ENCODE assay signal across 18 mouse cellular contexts in the genomic region with DNA sequence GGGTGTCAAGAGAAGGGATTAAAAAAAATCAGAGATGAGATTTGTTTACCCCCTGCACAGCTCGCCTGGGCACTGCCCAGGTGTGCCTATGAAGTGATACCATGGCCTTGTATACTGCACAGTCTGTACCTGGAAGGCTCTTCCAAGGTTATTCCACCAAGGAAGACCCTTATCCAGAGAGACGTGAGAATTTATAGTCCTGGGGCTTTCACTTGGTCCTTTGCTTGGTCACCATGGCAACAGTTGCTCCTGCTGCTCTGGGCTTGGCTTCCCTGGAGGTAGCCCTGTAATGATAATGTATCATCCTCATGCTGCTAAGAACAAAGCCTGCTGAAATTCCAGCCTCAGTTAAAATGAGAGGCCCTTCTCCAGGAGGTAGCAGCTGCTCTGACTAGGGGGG.
DNase-seq lines count a peak whose midpoint lies in the region; ATAC-seq lines count a peak whose summit lies in the region.
"Had no signal": no experiment of that assay in that cellular context is flagged by ENCODE, and none has a peak within 500 bp of the region (broad histone marks: within the 10 kb centered on the region; RNA-seq: fewer than 3 reads in every experiment).

No protein-coding gene starts in this region.

- H3K36me3 ChIP-seq in hindbrain, embryonic 16.5 days (ENCODE audit: control insufficient read depth, insufficient read depth, low read length): no peaks in the 10 kb centered on the region
- H3K36me3 ChIP-seq in neural tube, embryonic 11.5 days (ENCODE audit: control insufficient read depth, insufficient read depth, low read length): no peaks in the 10 kb centered on the region
- H3K36me3 ChIP-seq: embryonic facial prominence, embryonic 12.5 days; limb, embryonic 12.5 days had no signal

- H3K4me3 ChIP-seq in hindbrain, embryonic 16.5 days (ENCODE audit: low read length): no peak overlapping the region
- no peak overlapping the region for H3K4me3 ChIP-seq in neural tube, embryonic 11.5 days (ENCODE audit: low read depth, low read length)
- H3K4me3 ChIP-seq: embryonic facial prominence, embryonic 12.5 days; gastrocnemius, adult 2 months; limb, embryonic 12.5 days; myocyte had no signal

- no peaks in the 10 kb centered on the region for H3K9me3 ChIP-seq in hindbrain, embryonic 16.5 days (ENCODE audit: control insufficient read depth, low read length)
- no peaks in the 10 kb centered on the region for H3K9me3 ChIP-seq in neural tube, embryonic 11.5 days (ENCODE audit: control insufficient read depth, low read length)
- H3K9me3 ChIP-seq: embryonic facial prominence, embryonic 12.5 days had no signal

- H3K4me2 ChIP-seq in hindbrain, embryonic 16.5 days (ENCODE audit: low read length): no peak overlapping the region
- no peak overlapping the region for H3K4me2 ChIP-seq in neural tube, embryonic 11.5 days (ENCODE audit: low read depth)
- H3K4me2 ChIP-seq: embryonic facial prominence, embryonic 12.5 days; limb, embryonic 12.5 days had no signal

- peak; percentile 75 for ATAC-seq in hindbrain, embryonic 16.5 days
- ATAC-seq in neural tube, embryonic 11.5 days (ENCODE audit: insufficient read depth, low FRiP score, low TSS enrichment): peak; percentile 69
- ATAC-seq in megakaryocyte, adult 5-6 weeks (ENCODE audit: poor library complexity, severe bottlenecking): no peak

- 32% methylated on average over 2 of the region's 2 CpGs for WGBS in hindbrain, embryonic 16.5 days
- WGBS in neural tube, embryonic 11.5 days: 28% methylated on average over 2 of the region's 2 CpGs

- intact Hi-C loops in left cerebral cortex, postnatal 36 days (cut with DNase I): no loop called here

- peak; percentile 58 for DNase-seq in R1 (ENCODE audit: low read depth, low spot score)
- peak; percentile 51 for DNase-seq in embryo, embryonic 10 days (ENCODE audit: low spot score)
- DNase-seq in neural tube, embryonic 11.5 days (ENCODE audit: low spot score): peak; percentile 57
- DNase-seq in right cerebral cortex, postnatal 36 days (ENCODE audit: low spot score in 2 of 2): no peak
- DNase-seq in lung, postnatal 14 days: no peak
- DNase-seq in left cerebral cortex, postnatal 36 days (ENCODE audit: low spot score in 2 of 2): no peak
- DNase-seq: cerebellum, adult 9-11 months; gastrocnemius, adult 2 months; heart, postnatal 10 days; kidney, adult 11 months; kidney, postnatal 36 days; lung, postnatal 4 days; right cerebral cortex, adult 18-20 months had no signal

- H3K9ac ChIP-seq in hindbrain, embryonic 16.5 days (ENCODE audit: low read depth, low read length): no peak overlapping the region
- H3K9ac ChIP-seq in neural tube, embryonic 11.5 days (ENCODE audit: low read length): no peak overlapping the region
- H3K9ac ChIP-seq: embryonic facial prominence, embryonic 12.5 days; limb, embryonic 12.5 days had no signal

- no peaks in the 10 kb centered on the region for H3K27me3 ChIP-seq in hindbrain, embryonic 16.5 days (replicated peaks; ENCODE audit: control insufficient read depth, insufficient read depth, low read length)
- H3K27me3 ChIP-seq in neural tube, embryonic 11.5 days (ENCODE audit: control insufficient read depth, insufficient read depth, low read length): no peaks in the 10 kb centered on the region
- H3K27me3 ChIP-seq: embryonic facial prominence, embryonic 12.5 days; limb, embryonic 12.5 days had no signal

- peaks cover 5% of the 10 kb centered on the region for H3K4me1 ChIP-seq in hindbrain, embryonic 16.5 days (ENCODE audit: control insufficient read depth, insufficient read depth, low read depth, low read length)
- H3K4me1 ChIP-seq in neural tube, embryonic 11.5 days (ENCODE audit: control insufficient read depth, insufficient read depth, low read length): peaks cover 8% of the 10 kb centered on the region
- H3K4me1 ChIP-seq: embryonic facial prominence, embryonic 12.5 days; limb, embryonic 12.5 days had no signal

- 0 out of 2 replicates have a peak overlapping the region, but pooled peaks have one; percentile 32 for H3K27ac ChIP-seq in hindbrain, embryonic 16.5 days (ENCODE audit: low read depth, low read length)
- 0 out of 2 replicates have a peak overlapping the region, but pooled peaks have one; percentile 2 for H3K27ac ChIP-seq in neural tube, embryonic 11.5 days (ENCODE audit: low read depth, low read length)
- H3K27ac ChIP-seq: embryonic facial prominence, embryonic 12.5 days; gastrocnemius, adult 2 months; limb, embryonic 12.5 days had no signal

Comparison
In these comparisons a context has a peak if more than half of its experiments do, and no peak if none do; other contexts are left out.
1. DNase-seq: peak in R1 (single experiment), embryo, embryonic 10 days (single experiment) and neural tube, embryonic 11.5 days (single experiment); none in right cerebral cortex, postnatal 36 days (0 of 2), lung, postnatal 14 days (single experiment) and left cerebral cortex, postnatal 36 days (0 of 2).